Mouse (Mus musculus) E14TG2a.4 (cell line): ENCODE data around the gene Smurf2.

Source experiments
- CTCF ChIP-seq: conservative IDR thresholded peaks from 2 replicates; pipeline ENCODE4 v1.5.1; 2014; ENCODE audit warnings: low read length
- NANOG ChIP-seq: IDR thresholded peaks from 2 replicates; pipeline ENCODE4 v1.6.1; 2014; ENCODE audit warnings: borderline replicate concordance, low read length, mixed read lengths

GRCm38 (mm10) chr11:106778589-106779387 lies 141.7 kb downstream of the Smurf2 start:
- TF ChIP-seq CTCF (no peak), NANOG (no peak)
